Mouse (Mus musculus) CH12.LX (cell line): ENCODE measurements around the gene Mtf2.

Source experiments
- CTCF ChIP-seq, 2 experiments: IDR thresholded peaks in 1 of 2; conservative IDR thresholded peaks in 1 of 2; 2 replicates each; pipeline ENCODE4 v1.5.1; 2011 to 2012; ENCODE audit warnings: low read depth in 2 of 2, low read length in 2 of 2, improper control_type of control experiment in 1 of 2, inconsistent platforms in 1 of 2, mild to moderate bottlenecking in 1 of 2, moderate library complexity in 1 of 2
- NELFE ChIP-seq: IDR thresholded peaks from 2 replicates; pipeline ENCODE4 v1.6.1; 2011; ENCODE audit warnings: low read depth, low read length, improper control_type of control experiment
- POLR2A ChIP-seq: IDR thresholded peaks from 2 replicates; pipeline ENCODE4 v1.6.1; 2011; ENCODE audit warnings: low read depth, mild to moderate bottlenecking, improper control_type of control experiment, low read length
- SIN3A ChIP-seq: IDR thresholded peaks from 2 replicates; pipeline ENCODE4 v1.6.1; 2012; ENCODE audit warnings: low read length, improper control_type of control experiment, inconsistent platforms
- SMC3 ChIP-seq: IDR thresholded peaks from 2 replicates; pipeline ENCODE4 v1.6.1; 2011; ENCODE audit warnings: low read depth, low read length, improper control_type of control experiment

DNA sequence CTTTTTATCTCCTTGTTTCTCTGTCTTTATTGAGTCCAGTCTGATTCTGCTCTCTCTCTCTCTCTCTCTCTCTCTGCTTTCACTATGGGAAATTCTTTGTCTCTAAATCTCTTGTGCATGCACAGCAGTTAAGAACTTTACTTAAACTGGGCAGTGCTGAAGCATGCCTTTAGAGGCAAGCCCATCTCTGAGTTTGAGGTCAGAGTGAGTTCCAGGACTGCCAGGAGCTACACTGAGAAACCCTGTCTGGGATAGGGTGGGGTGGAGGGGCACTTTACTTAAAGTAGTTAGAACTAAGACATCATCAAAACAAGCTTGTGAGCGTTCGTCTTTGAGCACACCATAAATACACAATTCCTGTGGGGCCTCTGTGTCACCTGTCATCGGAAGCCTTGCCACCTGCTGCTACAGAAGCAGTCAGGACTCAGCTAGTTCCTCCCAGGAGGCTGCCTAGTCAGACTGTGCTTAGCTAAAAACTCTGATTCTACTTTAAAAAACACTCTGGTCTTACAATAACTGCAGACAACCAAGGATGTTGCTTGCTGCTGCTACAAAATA lies 15.7 kb upstream of the Mtf2 start:
- no peak for TF ChIP-seq SIN3A
- no peak for TF ChIP-seq SMC3
- TF ChIP-seq CTCF (conservative IDR thresholded peaks at IDR 0.05 in 1 of 2, IDR thresholded peaks at IDR 0.05 in 1 of 2; ENCODE audit: low read depth in 2 of 2, low read length in 2 of 2), result no peak
- no peak for TF ChIP-seq NELFE
- TF ChIP-seq POLR2A, result no peak
